Mouse (Mus musculus): ENCODE results near the gene 4930579G24Rik. TPM values are rescaled to one million over a fixed set of nuclear protein-coding genes. Genes with fewer than 3 reads are reported as not detected.

The 4930579G24Rik gene
- 4.4 TPM for polyA plus RNA-seq (2014; fragmentation: Illumina TruSeq; extraction: RNeasy Lipid Tissue Mini Kit (QIAGEN cat#74804); ENCODE audit: low replicate concordance)

DNA sequence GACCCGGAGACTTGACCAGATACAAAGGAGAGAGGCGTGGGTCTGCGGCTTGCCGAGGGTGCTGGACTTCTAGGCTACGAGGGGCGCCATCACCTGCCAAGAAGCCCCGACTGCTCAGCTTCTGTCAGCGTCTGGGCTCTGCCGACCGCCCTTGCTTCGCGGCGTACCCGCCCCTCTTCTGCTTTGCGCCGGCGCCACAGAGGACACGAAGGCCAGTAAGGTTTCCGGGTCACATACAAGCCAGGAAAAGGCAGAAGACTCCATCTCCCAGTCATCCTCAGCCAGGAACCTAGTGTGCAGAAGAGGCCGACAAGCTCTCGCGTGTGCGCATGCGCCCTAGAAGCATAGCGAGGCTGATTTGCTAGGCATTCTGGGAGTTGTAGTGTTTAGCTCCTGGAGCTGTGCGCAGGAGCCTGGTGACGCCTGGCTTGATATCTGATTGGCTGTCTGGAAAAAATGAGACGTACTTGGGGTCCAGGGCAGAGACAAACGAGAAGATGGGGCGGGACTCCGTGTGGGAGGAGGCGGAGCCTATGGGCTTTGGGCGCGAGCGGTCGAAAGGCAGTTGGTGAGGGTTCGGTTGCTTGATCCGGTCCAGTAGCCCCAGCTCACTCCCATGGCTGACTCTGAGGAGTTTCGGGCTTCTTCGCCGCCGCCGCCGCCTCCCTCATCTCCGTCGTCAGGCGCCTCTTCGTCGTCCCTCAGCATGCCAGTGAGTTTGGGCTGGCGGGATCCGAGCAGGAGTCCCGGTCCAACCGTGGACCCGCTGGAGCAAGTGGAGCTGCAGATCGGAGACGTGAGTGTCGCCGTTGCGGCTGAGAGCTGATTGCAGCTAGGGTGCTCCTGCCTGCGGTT lies at the start of gene 4930579G24Rik:
4930579G24Rik (plus strand) TSS at position 519 of the 855 bp plus-strand sequence.

DNA sequence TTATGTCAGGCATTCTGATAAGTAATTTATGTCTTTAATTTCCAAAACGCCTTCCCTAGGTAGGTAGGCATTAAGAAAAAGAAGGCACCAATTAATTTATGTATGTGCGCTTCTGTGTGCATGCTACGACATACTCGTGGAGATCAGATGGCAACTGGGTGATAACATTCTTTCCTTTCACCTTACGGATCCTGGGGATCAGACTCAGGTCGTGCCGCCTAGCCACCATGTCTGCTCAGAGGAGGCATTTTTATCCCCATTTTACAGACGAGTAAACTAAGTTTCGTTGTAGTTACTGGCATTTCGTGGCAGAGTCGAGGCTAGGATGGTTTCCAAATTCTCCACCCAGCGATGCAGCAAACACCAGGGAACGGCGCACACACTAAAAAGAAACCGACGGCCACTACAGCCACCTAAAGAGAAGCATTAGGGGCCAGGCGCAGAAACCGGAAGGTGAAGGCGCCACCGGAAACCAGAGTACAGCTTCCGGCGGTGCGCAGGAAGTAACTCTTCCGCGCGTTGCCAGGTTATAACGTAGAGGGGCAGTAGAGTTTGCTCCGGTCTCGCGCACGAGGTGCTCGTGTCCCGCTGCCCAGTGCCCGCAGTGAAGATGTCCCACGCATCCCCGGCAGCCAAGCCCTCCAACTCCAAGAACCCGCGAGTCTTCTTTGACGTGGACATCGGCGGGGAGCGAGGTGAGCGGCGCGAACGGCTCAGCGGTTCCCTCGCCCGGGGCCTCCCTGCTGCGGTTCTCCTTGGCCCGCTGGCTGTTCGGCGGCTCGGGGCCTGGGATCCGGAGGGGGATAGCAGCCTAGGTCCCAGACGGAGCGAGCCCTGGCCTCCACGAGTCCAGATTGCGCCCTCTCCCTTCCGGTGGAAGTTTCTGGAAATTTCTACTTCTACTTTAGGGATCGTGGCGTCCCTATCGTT lies 37.8 kb upstream of the 4930579G24Rik start, which contains the start of gene Ppid:
Ppid (plus strand) TSS at position 480 of the 930 bp plus-strand sequence.

DNA sequence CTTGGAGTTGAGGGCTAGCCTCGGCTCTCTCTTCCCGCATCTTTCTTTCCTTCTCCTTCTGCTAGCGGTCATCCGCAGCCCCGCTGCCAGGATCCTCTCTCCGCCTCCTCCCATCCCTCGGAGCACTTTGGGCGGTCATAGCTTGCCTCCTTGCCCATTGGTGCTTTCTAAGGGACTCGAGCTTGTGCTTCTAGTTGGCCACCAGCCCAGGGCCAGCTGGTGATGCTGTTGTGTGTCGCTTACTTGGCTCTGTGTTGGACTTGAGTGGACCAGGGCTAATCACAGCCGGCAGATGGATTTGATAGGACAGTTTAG lies 494 bp downstream of the 4930579G24Rik start, which contains the start of gene Etfdh:
Etfdh (minus strand) TSS at position 85 of the 315 bp plus-strand sequence.

Other genes with a start within 250 kb of the 4930579G24Rik start
- 5.2 TPM for gene Fnip2, start 61.3 kb upstream of the 4930579G24Rik start, polyA plus RNA-seq (2014; fragmentation: Illumina TruSeq; extraction: RNeasy Lipid Tissue Mini Kit (QIAGEN cat#74804); ENCODE audit: low replicate concordance)
- gene Ppid, start 37.7 kb upstream of the 4930579G24Rik start, polyA plus RNA-seq (2014; fragmentation: Illumina TruSeq; extraction: RNeasy Lipid Tissue Mini Kit (QIAGEN cat#74804); ENCODE audit: low replicate concordance), result 175 TPM
- 267 TPM for gene Etfdh, start 421 bp downstream of the 4930579G24Rik start, polyA plus RNA-seq (2014; fragmentation: Illumina TruSeq; extraction: RNeasy Lipid Tissue Mini Kit (QIAGEN cat#74804); ENCODE audit: low replicate concordance)
- 0.11 TPM for gene Rxfp1, start 108.8 kb downstream of the 4930579G24Rik start, polyA plus RNA-seq (2014; fragmentation: Illumina TruSeq; extraction: RNeasy Lipid Tissue Mini Kit (QIAGEN cat#74804); ENCODE audit: low replicate concordance)
- gene Tmem144, start 223.7 kb downstream of the 4930579G24Rik start, polyA plus RNA-seq (2014; fragmentation: Illumina TruSeq; extraction: RNeasy Lipid Tissue Mini Kit (QIAGEN cat#74804); ENCODE audit: low replicate concordance), result 32.0 TPM

Measured in small intestine, adult 10 weeks (tissue).